Mouse (Mus musculus): ENCODE measurements around the gene Cox5a.

Gene Cox5a

GRCm38 (mm10) chr9:57561711-57562099, 40.6 kb downstream of the Cox5a start:
- DNase-seq (ENCODE audit: low spot score in 2 of 2), result no peak

DNA sequence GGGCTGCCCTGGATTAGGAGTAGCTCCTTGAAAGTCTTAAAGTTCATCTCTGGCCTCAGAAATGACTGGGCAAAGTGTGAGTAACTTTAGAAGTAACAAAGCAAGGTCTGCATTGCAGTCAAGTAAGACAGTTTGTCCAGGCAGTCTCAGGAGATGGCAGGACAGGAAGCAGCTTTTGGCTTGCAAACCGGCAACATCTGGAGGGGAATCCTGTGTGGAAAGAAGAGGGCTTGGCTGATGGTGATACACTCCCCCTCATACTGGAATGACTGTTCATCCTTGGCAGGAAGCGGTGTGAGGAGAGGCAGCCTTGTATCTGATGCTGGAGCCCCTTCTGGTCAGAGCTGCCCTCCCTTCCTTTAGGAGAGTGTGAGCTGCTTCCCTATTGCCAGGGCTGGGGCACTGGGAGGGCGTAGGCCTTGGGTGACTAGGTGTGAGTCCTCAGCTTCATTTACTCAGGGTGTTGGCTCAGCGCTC, 41.9 kb downstream of the Cox5a start:
- no peak for DNase-seq (ENCODE audit: low spot score in 2 of 2)

GRCm38 (mm10) chr9:57564609-57565008, 43.5 kb downstream of the Cox5a start:
- no peak for DNase-seq (ENCODE audit: low spot score in 2 of 2)

- DNase-seq (ENCODE audit: low spot score in 2 of 2), result peak; percentile 87 to 90
Measured at GRCm38 (mm10) chr9:57565741-57566221, 44.7 kb downstream of the Cox5a start.

DNA sequence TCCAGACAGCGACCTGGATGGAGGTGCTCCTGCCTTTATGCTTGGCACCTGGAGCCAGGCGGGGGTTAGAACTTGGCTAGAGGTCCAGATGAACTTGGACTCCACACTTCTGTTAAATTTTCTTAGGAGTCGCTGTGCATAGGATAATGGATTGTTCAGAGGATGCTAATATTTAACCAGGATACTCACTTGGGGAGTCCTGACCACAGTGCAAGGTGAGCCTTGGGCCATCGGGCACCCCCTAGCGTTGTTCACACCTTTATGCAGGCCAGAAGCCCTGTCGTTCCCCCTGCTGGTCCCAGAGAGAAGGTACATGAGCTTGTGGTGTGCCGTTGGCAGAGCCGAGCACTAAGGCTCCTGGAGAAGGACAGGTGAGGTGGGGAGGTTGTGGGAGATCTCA, 45.8 kb downstream of the Cox5a start:
- DNase-seq (ENCODE audit: low spot score in 2 of 2), result no peak

GRCm38 (mm10) chr9:57568500-57568899, 47.4 kb downstream of the Cox5a start:
- DNase-seq (ENCODE audit: low spot score in 2 of 2), result no peak

DNA sequence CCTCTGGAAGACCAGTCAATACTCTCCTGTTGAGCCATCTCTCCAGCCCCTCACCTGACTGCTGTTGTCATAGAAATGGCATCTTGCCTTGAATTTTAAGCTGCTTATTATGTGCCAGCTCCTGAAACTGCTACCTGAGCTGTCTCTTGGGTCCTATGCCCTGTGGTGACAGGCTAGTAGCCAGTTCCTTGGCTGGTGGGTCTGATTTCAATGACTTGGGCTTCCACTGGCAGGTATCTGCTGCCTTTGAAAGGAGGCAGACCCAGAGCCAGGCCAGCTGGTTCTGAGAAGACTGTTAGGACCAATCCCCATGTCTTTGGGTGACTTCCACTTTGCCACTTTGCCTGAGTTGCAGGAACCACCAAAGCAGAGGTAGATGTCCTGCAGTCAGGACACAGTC, 53.3 kb downstream of the Cox5a start:
- DNase-seq (ENCODE audit: low spot score in 2 of 2), result no peak

GRCm38 (mm10) chr9:57575577-57575976, 54.5 kb downstream of the Cox5a start:
- DNase-seq (ENCODE audit: low spot score in 2 of 2), result no peak

DNA sequence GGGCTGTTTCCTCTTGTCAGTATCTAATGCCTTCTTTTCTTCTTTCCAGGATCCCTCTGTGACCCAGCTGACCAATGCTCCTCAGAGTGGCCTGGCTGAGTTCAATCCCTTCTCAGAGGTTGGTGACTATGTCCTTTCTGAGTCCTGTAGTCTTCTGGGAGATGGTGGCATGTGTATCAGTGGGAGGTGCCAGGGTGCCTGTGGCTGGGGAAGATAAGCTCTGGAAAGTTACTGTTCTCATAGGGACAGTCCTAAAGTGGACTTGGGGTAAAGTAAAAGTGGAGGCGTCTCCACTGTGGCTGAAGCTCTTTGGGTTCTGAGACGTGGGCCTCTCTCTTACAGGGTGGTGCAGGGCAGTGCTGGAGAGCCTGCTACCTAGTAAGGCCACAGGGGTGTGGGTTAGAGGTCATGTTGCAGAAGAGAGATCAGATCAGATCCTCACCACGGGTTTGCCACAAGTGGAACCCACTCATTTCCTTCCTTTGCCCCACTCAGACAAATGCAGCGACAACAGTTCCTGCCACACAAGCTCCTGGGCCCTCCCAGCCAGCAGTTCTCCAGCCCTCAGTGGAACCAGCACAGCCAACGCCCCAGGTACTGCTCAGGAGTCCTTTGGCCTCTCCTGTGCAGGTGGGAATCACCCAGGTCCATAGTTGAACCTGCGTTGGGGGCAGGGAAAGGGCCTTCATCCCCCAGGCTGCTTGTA, 56.2 kb downstream of the Cox5a start:
- no peak for DNase-seq (ENCODE audit: low spot score in 2 of 2)

Measured in right cerebral cortex, postnatal 10 days (tissue).